Mouse (Mus musculus): ENCODE results near the gene Adgrl1. TPM values are rescaled to one million over a fixed set of nuclear protein-coding genes. Genes with fewer than 3 reads are reported as not detected.

Adgrl1 gene
- polyA plus RNA-seq, 1 experiment, result 327 TPM

GRCm38 (mm10) chr8:83926266-83926665 is 26.4 kb downstream of the Adgrl1 start:
- TF ChIP-seq POLR2A (IDR thresholded peaks at IDR 0.05; ENCODE audit: borderline replicate concordance, extremely low read depth, insufficient read depth, insufficient read length, poor library complexity, severe bottlenecking) (no peak), CTCF (IDR thresholded peaks at IDR 0.05; ENCODE audit: borderline replicate concordance, extremely low read depth, insufficient read depth, insufficient read length) (no peak)
- no peak for DNase-seq (ENCODE audit: low read depth)

- TF ChIP-seq CTCF (IDR thresholded peaks at IDR 0.05; ENCODE audit: borderline replicate concordance, extremely low read depth, insufficient read depth, insufficient read length) (no peak), POLR2A (IDR thresholded peaks at IDR 0.05; ENCODE audit: borderline replicate concordance, extremely low read depth, insufficient read depth, insufficient read length, poor library complexity, severe bottlenecking) (no peak)
- no peak for DNase-seq (ENCODE audit: low read depth)
Observed at GRCm38 (mm10) chr8:83934222-83934621, 34.3 kb downstream of the Adgrl1 start.

GRCm38 (mm10) chr8:83934994-83935393 is 35.1 kb downstream of the Adgrl1 start:
- no peak for DNase-seq (ENCODE audit: low read depth)
- TF ChIP-seq CTCF (IDR thresholded peaks at IDR 0.05; ENCODE audit: borderline replicate concordance, extremely low read depth, insufficient read depth, insufficient read length), result no peak
- TF ChIP-seq POLR2A (IDR thresholded peaks at IDR 0.05; ENCODE audit: borderline replicate concordance, extremely low read depth, insufficient read depth, insufficient read length, poor library complexity, severe bottlenecking), result no peak

GRCm38 (mm10) chr8:83935435-83935834 is 35.5 kb downstream of the Adgrl1 start:
- TF ChIP-seq POLR2A (IDR thresholded peaks at IDR 0.05; ENCODE audit: borderline replicate concordance, extremely low read depth, insufficient read depth, insufficient read length, poor library complexity, severe bottlenecking), result no peak
- no peak for TF ChIP-seq CTCF (IDR thresholded peaks at IDR 0.05; ENCODE audit: borderline replicate concordance, extremely low read depth, insufficient read depth, insufficient read length)
- no peak for DNase-seq (ENCODE audit: low read depth)

- no peak for DNase-seq (ENCODE audit: low read depth)
- TF ChIP-seq CTCF (IDR thresholded peaks at IDR 0.05; ENCODE audit: borderline replicate concordance, extremely low read depth, insufficient read depth, insufficient read length) (no peak), POLR2A (IDR thresholded peaks at IDR 0.05; ENCODE audit: borderline replicate concordance, extremely low read depth, insufficient read depth, insufficient read length, poor library complexity, severe bottlenecking) (no peak)
Observed at GRCm38 (mm10) chr8:83937645-83938044, 37.7 kb downstream of the Adgrl1 start.

- TF ChIP-seq CTCF (IDR thresholded peaks at IDR 0.05; ENCODE audit: borderline replicate concordance, extremely low read depth, insufficient read depth, insufficient read length), result no peak
- no peak for TF ChIP-seq POLR2A (IDR thresholded peaks at IDR 0.05; ENCODE audit: borderline replicate concordance, extremely low read depth, insufficient read depth, insufficient read length, poor library complexity, severe bottlenecking)
- no peak for DNase-seq (ENCODE audit: low read depth)
Observed at GRCm38 (mm10) chr8:83938330-83938729, 38.4 kb downstream of the Adgrl1 start.

- DNase-seq (ENCODE audit: low read depth), result no peak
Observed at GRCm38 (mm10) chr8:83941066-83941677, 41.3 kb downstream of the Adgrl1 start.

GRCm38 (mm10) chr8:83942446-83942845 is 42.5 kb downstream of the Adgrl1 start:
- DNase-seq (ENCODE audit: low read depth), result no peak
- TF ChIP-seq POLR2A (IDR thresholded peaks at IDR 0.05; ENCODE audit: borderline replicate concordance, extremely low read depth, insufficient read depth, insufficient read length, poor library complexity, severe bottlenecking) (no peak), CTCF (IDR thresholded peaks at IDR 0.05; ENCODE audit: borderline replicate concordance, extremely low read depth, insufficient read depth, insufficient read length) (no peak)

More at GRCm38 (mm10) chr8:83941066-83941677, 41.3 kb downstream of the Adgrl1 start:
- TF ChIP-seq POLR2A (IDR thresholded peaks at IDR 0.05; ENCODE audit: borderline replicate concordance, extremely low read depth, insufficient read depth, insufficient read length, poor library complexity, severe bottlenecking) (no peak), CTCF (IDR thresholded peaks at IDR 0.05; ENCODE audit: borderline replicate concordance, extremely low read depth, insufficient read depth, insufficient read length) (no peak)

- TF ChIP-seq CTCF (IDR thresholded peaks at IDR 0.05; ENCODE audit: borderline replicate concordance, extremely low read depth, insufficient read depth, insufficient read length) (no peak), POLR2A (IDR thresholded peaks at IDR 0.05; ENCODE audit: borderline replicate concordance, extremely low read depth, insufficient read depth, insufficient read length, poor library complexity, severe bottlenecking) (no peak)
- no peak for DNase-seq (ENCODE audit: low read depth)
Observed at GRCm38 (mm10) chr8:83945540-83945939, 45.6 kb downstream of the Adgrl1 start.

GRCm38 (mm10) chr8:83954749-83955105 is 54.8 kb downstream of the Adgrl1 start:
- TF ChIP-seq CTCF (IDR thresholded peaks at IDR 0.05; ENCODE audit: borderline replicate concordance, extremely low read depth, insufficient read depth, insufficient read length) (no peak), POLR2A (IDR thresholded peaks at IDR 0.05; ENCODE audit: borderline replicate concordance, extremely low read depth, insufficient read depth, insufficient read length, poor library complexity, severe bottlenecking) (no peak)
- DNase-seq (ENCODE audit: low read depth), result no peak

GRCm38 (mm10) chr8:83955106-83955957 is 55.4 kb downstream of the Adgrl1 start, which contains the start of the genes Gm10644 and Asf1b:
Gm10644 (minus strand) TSS chr8:83955205.
Asf1b (plus strand) TSS chr8:83955507.
- no peak for TF ChIP-seq POLR2A (IDR thresholded peaks at IDR 0.05; ENCODE audit: borderline replicate concordance, extremely low read depth, insufficient read depth, insufficient read length, poor library complexity, severe bottlenecking)
- TF ChIP-seq CTCF (IDR thresholded peaks at IDR 0.05; ENCODE audit: borderline replicate concordance, extremely low read depth, insufficient read depth, insufficient read length), result peak; percentile 82
- DNase-seq (ENCODE audit: low read depth), result peak; percentile 100

- TF ChIP-seq CTCF (IDR thresholded peaks at IDR 0.05; ENCODE audit: borderline replicate concordance, extremely low read depth, insufficient read depth, insufficient read length) (no peak), POLR2A (IDR thresholded peaks at IDR 0.05; ENCODE audit: borderline replicate concordance, extremely low read depth, insufficient read depth, insufficient read length, poor library complexity, severe bottlenecking) (no peak)
- DNase-seq (ENCODE audit: low read depth), result no peak
Observed at GRCm38 (mm10) chr8:83955958-83956218, 56.0 kb downstream of the Adgrl1 start.

Data from brain, embryonic 14.5 days (tissue).